Mouse (Mus musculus): ENCODE data around the gene Tmem167b. TPM values are rescaled to one million over a fixed set of nuclear protein-coding genes. Genes with fewer than 3 reads are reported as not detected.
A peak's percentile ranks its signal among the peaks of the same experiment; 100 is the strongest.

Tmem167b gene
- total and polyA plus RNA-seq, 2 experiments from 2014 or later = 22.4 to 25.4 TPM

- no peak for DNase-seq (ENCODE audit: low spot score)
Observed at GRCm38 (mm10) chr3:108554111-108554561, 8.1 kb downstream of the Tmem167b start.

GRCm38 (mm10) chr3:108542299-108542698, 20.0 kb downstream of the Tmem167b start:
- no peak for ATAC-seq (ENCODE audit: insufficient read depth, low read depth)
- Histone ChIP-seq H3K27ac (ENCODE audit: low read depth) (no peak overlapping the region), H3K4me1 (ENCODE audit: control insufficient read depth, insufficient read depth) (no peaks in the 10 kb centered on the region), H3K36me3 (replicated peaks; ENCODE audit: control insufficient read depth, insufficient read depth, low read length) (no peaks in the 10 kb centered on the region), H3K9ac (replicated peaks; ENCODE audit: low read depth, low read length) (no peak overlapping the region), H3K9me3 (replicated peaks; ENCODE audit: control insufficient read depth, low read length) (no peaks in the 10 kb centered on the region), H3K4me3 (ENCODE audit: low read depth, low read length) (no peak overlapping the region), H3K4me2 (ENCODE audit: low read depth, low read length) (no peak overlapping the region), H3K27me3 (ENCODE audit: control insufficient read depth, insufficient read depth, low read length) (no peaks in the 10 kb centered on the region)
- no peak for DNase-seq (ENCODE audit: low spot score)
- WGBS = 72% methylated on average over 11 of the region's 11 CpGs
- TF ChIP-seq CTCF (IDR thresholded peaks at IDR 0.05; ENCODE audit: low read depth) (no peak), EP300 (IDR thresholded peaks at IDR 0.05; ENCODE audit: low read depth) (no peak)

More at GRCm38 (mm10) chr3:108554111-108554561, 8.1 kb downstream of the Tmem167b start:
- Histone ChIP-seq H3K27ac (ENCODE audit: low read depth) (peak overlapping the region; percentile 79), H3K9ac (replicated peaks; ENCODE audit: low read depth, low read length) (peak overlapping the region; percentile 86), H3K4me1 (ENCODE audit: control insufficient read depth, insufficient read depth) (peaks cover 4% of the 10 kb centered on the region; the same call in 1 of the 2 replicates), H3K9me3 (replicated peaks; ENCODE audit: control insufficient read depth, low read length) (no peaks in the 10 kb centered on the region), H3K4me3 (ENCODE audit: low read depth, low read length) (peak overlapping the region; percentile 70), H3K27me3 (ENCODE audit: control insufficient read depth, insufficient read depth, low read length) (no peaks in the 10 kb centered on the region), H3K36me3 (replicated peaks; ENCODE audit: control insufficient read depth, insufficient read depth, low read length) (peaks cover 22% of the 10 kb centered on the region), H3K4me2 (ENCODE audit: low read depth, low read length) (peak overlapping the region; percentile 84)
- WGBS = 2% methylated on average over 40 of the region's 42 CpGs
- ATAC-seq (ENCODE audit: insufficient read depth, low read depth) = peak; percentile 61
- TF ChIP-seq EP300 (IDR thresholded peaks at IDR 0.05; ENCODE audit: low read depth) (no peak), CTCF (IDR thresholded peaks at IDR 0.05; ENCODE audit: low read depth) (no peak)

GRCm38 (mm10) chr3:108537303-108537702, 25.0 kb downstream of the Tmem167b start:
- H3K27ac ChIP-seq (ENCODE audit: low read depth) = no peak overlapping the region
- no peak overlapping the region for H3K4me3 ChIP-seq (ENCODE audit: low read depth, low read length)
- peaks cover 15% of the 10 kb centered on the region for H3K4me1 ChIP-seq (ENCODE audit: control insufficient read depth, insufficient read depth)
- H3K27me3 ChIP-seq (ENCODE audit: control insufficient read depth, insufficient read depth, low read length) = peaks cover 11% of the 10 kb centered on the region; the same call in 1 of the 2 replicates
- DNase-seq (ENCODE audit: low spot score) (peak; percentile 84), ATAC-seq (ENCODE audit: insufficient read depth, low read depth) (peak; percentile 72; the same call in 1 of the 2 replicates)
- H3K4me2 ChIP-seq (ENCODE audit: low read depth, low read length) = peak overlapping the region; percentile 36; the same call in 1 of the 2 replicates
- 5% methylated on average over 17 of the region's 17 CpGs for WGBS
- no peak for TF ChIP-seq EP300 (IDR thresholded peaks at IDR 0.05; ENCODE audit: low read depth)
- TF ChIP-seq CTCF (IDR thresholded peaks at IDR 0.05; ENCODE audit: low read depth) = peak; percentile 82
- no peaks in the 10 kb centered on the region for H3K36me3 ChIP-seq (replicated peaks; ENCODE audit: control insufficient read depth, insufficient read depth, low read length)
- no peak overlapping the region for H3K9ac ChIP-seq (replicated peaks; ENCODE audit: low read depth, low read length)
- H3K9me3 ChIP-seq (replicated peaks; ENCODE audit: control insufficient read depth, low read length) = no peaks in the 10 kb centered on the region

- peak within 1 kb of the TSS; percentile 53 for H3K4me2 ChIP-seq (ENCODE audit: low read depth, low read length)
- H3K9me3 ChIP-seq (replicated peaks; ENCODE audit: control insufficient read depth, low read length) = no peaks in the 10 kb centered on the region
- no peak within 1 kb of the TSS for H3K27ac ChIP-seq (ENCODE audit: low read depth)
- 1% methylated on average over 35 of the region's 35 CpGs for WGBS
- no peak within 1 kb of the TSS for H3K9ac ChIP-seq (replicated peaks; ENCODE audit: low read depth, low read length)
- ATAC-seq (ENCODE audit: insufficient read depth, low read depth) (peak; percentile 37; the same call in 1 of the 2 replicates), DNase-seq (ENCODE audit: low spot score) (no peak)
- TF ChIP-seq EP300 (IDR thresholded peaks at IDR 0.05; ENCODE audit: low read depth) (no peak), CTCF (IDR thresholded peaks at IDR 0.05; ENCODE audit: low read depth) (no peak)
- H3K36me3 ChIP-seq (replicated peaks; ENCODE audit: control insufficient read depth, insufficient read depth, low read length) = no peaks in the 10 kb centered on the region
- peaks cover 15% of the 10 kb centered on the region for H3K4me1 ChIP-seq (ENCODE audit: control insufficient read depth, insufficient read depth)
- H3K4me3 ChIP-seq (ENCODE audit: low read depth, low read length) = peak within 1 kb of the TSS; percentile 38
- peaks cover 11% of the 10 kb centered on the region; the same call in 1 of the 2 replicates for H3K27me3 ChIP-seq (ENCODE audit: control insufficient read depth, insufficient read depth, low read length)
Observed at GRCm38 (mm10) chr3:108536517-108537260, 25.6 kb downstream of the Tmem167b start, which contains the start of gene 5330417C22Rik. Gene 5330417C22Rik (minus strand): TSS chr3:108536536.

- DNase-seq (ENCODE audit: low spot score) (no peak), ATAC-seq (ENCODE audit: insufficient read depth, low read depth) (no peak)
- peak overlapping the region; percentile 53 for H3K4me2 ChIP-seq (ENCODE audit: low read depth, low read length)
- H3K4me3 ChIP-seq (ENCODE audit: low read depth, low read length) = peak overlapping the region; percentile 38
- H3K27ac ChIP-seq (ENCODE audit: low read depth) = no peak overlapping the region
- no peak overlapping the region for H3K9ac ChIP-seq (replicated peaks; ENCODE audit: low read depth, low read length)
- TF ChIP-seq EP300 (IDR thresholded peaks at IDR 0.05; ENCODE audit: low read depth) (no peak), CTCF (IDR thresholded peaks at IDR 0.05; ENCODE audit: low read depth) (no peak)
- H3K4me1 ChIP-seq (ENCODE audit: control insufficient read depth, insufficient read depth) = peaks cover 15% of the 10 kb centered on the region
- H3K36me3 ChIP-seq (replicated peaks; ENCODE audit: control insufficient read depth, insufficient read depth, low read length) = no peaks in the 10 kb centered on the region
- H3K9me3 ChIP-seq (replicated peaks; ENCODE audit: control insufficient read depth, low read length) = no peaks in the 10 kb centered on the region
- H3K27me3 ChIP-seq (ENCODE audit: control insufficient read depth, insufficient read depth, low read length) = peaks cover 11% of the 10 kb centered on the region; the same call in 1 of the 2 replicates
- 8% methylated on average over 13 of the region's 15 CpGs for WGBS
Observed at GRCm38 (mm10) chr3:108535896-108536516, 26.3 kb downstream of the Tmem167b start.
